Mouse (Mus musculus): ENCODE measurements around the gene Pacs1.

DNA sequence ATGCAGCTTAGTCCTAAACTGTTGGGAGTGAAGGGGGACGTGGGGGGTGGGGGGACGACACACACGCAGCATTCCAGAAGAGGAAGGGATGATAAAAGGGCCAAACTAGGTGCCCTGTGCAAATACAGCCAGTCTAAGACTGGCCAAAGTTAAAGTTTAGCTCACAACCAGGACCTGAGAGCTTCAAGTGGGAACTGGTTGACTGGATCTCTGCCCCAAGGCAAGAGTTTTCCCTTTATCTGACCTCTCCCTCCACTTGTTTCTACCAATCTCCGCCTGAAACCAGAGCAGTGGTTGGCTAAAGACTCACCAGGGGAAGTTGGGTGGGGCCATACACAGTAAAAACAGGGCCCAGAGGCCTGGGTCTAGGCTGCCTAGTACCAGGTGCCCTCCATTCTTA, 164.2 kb downstream of the Pacs1 start:
- TF ChIP-seq CTCF (IDR thresholded peaks at IDR 0.05; ENCODE audit: low read depth, low read length) (no peak), GATA1 (IDR thresholded peaks at IDR 0.05; ENCODE audit: borderline replicate concordance, low read length) (no peak), POLR2AphosphoS5 (IDR thresholded peaks at IDR 0.05; ENCODE audit: insufficient replicate concordance, low read depth, low read length) (no peak), TAL1 (conservative IDR thresholded peaks at IDR 0.05; ENCODE audit: low read depth, low read length) (no peak)

Measured in G1E (cell line).